Mouse (Mus musculus): ENCODE data around the gene Nup210l.

DNA sequence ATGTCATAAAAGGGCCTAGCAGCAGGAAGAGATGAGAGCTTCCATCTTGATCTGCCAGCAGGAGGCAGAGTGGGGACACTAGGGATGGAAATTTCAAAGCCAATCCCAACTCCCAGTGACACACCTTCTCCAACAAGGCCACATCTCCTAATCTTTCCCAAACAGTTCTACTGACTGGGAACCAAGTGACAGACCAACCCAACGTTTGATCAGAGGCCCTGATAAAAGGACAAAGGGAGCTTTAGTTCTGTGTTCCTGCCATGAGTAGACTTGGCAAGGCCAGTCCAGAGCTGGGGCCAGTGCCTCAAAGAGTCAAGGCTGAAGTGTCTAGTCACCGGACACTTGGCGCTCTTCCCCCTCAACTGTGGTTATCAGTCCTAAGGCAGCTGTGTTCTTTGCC lies 57.6 kb downstream of the Nup210l start:
- TF ChIP-seq POLR2A (IDR thresholded peaks at IDR 0.05; ENCODE audit: extremely low read depth, insufficient read depth, low read length) (no peak), CTCF (IDR thresholded peaks at IDR 0.05; ENCODE audit: low read depth, low read length) (no peak)

All from liver, adult 2 months (tissue).